20 mouse cellular contexts compared by ENCODE assay signal in genomic region chr13:20072043-20072442, GRCm38 (mm10).
"Had no signal": no experiment of that assay in that cellular context is flagged by ENCODE, and none has a peak within 500 bp of the region (broad histone marks: within the 10 kb centered on the region; RNA-seq: fewer than 3 reads in every experiment).

No protein-coding gene starts in this region.

- H3K36me3 ChIP-seq: kidney, embryonic 15.5 days; limb, embryonic 12.5 days; limb, embryonic 15.5 days; midbrain, embryonic 10.5 days; neural tube, embryonic 13.5 days; stomach, embryonic 15.5 days had no signal

- H3K27me3 ChIP-seq: kidney, embryonic 15.5 days; limb, embryonic 12.5 days; limb, embryonic 15.5 days; megakaryocyte, embryonic 14.5 days; neural tube, embryonic 13.5 days; stomach, embryonic 15.5 days had no signal

- DNase-seq: kidney, adult 11 months; kidney, adult 8-10 months; kidney, postnatal 10 days; kidney, postnatal 36 days; left cerebral cortex, postnatal 4 days; liver, postnatal 0 days; lung, embryonic 14.5 days; midbrain, embryonic 14.5 days; right cerebral cortex, adult 18-20 months; right cerebral cortex, postnatal 14 days; right cerebral cortex, postnatal 4 days; thymus, postnatal 25 days had no signal

- ATAC-seq: liver, postnatal 0 days; lung, postnatal 0 days had no signal
